Mouse (Mus musculus): Measurements from ENCODE around the gene Mast4. TPM values are rescaled to one million over a fixed set of nuclear protein-coding genes. Genes with fewer than 3 reads are reported as not detected.

Gene Mast4
- polyA plus RNA-seq, 1 experiment: 7.9 TPM

DNA sequence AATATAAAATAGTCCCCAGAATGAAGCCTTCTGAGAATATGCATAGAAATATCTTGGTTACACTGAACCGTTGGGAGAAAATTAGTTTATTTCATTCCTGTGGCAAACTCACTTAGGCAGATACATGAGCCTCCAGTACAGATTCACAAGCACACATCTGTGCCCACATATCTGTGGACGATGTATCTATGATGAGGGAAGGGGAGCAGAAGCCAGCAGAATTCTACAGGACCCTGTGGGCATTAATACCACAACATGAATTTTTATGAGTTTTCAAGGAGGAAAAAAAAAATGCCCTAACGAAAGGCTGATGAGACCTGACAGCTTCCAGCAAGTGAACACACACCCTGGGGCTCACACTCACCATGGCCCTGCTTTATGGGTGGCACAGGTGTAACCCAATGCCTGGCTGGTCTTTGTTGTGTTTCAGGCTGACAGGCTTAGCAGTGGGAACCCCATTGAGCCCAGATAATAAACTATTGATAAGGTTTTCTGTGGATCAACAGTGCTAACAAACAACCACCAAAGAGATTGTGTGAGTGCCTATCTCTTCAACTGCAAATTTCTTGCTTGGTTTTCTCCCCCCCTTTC, 17.4 kb downstream of the Mast4 start:
- no peak for DNase-seq (ENCODE audit: low read depth)

DNA sequence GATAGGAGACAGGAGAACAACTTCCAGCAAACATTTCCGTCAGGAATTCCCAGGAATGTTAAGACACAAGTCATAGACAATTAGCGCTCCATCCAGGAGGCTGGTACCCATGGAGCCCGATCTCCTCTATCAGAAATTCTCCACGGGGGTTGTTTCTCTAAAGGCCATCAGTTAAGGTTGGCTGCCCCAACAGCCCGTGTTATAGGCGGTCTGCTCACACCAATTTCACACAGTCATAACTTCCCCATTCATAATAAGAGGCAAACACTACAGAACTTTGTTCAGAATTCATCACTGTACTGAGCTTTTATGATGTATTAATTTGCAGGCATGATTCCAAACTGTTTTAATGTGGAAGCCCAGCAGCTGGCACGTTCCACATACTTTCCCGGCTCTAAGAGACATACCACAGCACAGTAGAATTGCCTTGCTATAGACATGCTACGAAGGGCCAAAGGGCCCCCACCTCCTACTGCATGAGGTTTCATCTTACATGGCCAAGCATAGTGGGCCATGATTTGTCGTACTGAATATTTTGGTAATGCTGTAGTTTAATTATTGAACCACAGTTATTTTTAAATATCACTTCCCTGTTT, 19.1 kb downstream of the Mast4 start:
- DNase-seq (ENCODE audit: low read depth): no peak

DNA sequence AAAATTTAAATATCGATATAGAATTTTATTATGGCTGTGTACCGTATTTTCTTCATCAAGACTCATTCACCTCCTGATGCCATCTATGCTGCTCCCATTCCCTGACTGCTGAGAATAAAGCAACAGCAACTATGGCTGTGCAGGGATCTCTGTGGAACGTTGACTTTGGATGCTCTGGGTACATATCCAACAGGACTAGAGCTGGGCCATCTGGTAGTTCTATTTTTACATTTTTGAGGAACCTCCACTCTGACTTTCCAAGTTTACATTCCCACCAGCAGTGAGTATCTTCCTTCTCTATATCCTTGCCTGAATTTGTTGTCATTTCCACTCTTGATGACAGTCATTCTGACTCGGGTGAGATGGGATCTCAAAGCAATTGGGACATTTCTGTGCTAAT, 26.0 kb downstream of the Mast4 start:
- DNase-seq (ENCODE audit: low read depth): no peak

DNA sequence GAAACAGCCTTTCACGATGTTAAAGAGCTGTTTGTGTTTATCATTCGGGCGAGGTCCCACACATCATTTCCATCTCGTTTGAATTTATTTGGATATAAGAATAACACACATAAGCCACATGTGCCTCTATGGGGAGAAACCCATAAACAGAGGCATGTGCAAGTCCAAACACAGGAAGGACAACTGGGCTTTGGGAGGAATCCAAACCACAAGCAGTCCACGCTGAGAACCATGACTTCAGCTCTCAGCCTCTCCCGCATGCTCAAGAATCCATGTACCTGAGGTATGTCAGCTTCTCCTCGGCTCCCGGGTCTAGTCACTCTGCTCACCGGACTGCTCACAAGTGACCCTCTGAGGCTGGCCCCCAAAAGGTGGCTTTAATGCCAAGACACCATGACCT, 30.5 kb downstream of the Mast4 start:
- no peak for DNase-seq (ENCODE audit: low read depth)

DNA sequence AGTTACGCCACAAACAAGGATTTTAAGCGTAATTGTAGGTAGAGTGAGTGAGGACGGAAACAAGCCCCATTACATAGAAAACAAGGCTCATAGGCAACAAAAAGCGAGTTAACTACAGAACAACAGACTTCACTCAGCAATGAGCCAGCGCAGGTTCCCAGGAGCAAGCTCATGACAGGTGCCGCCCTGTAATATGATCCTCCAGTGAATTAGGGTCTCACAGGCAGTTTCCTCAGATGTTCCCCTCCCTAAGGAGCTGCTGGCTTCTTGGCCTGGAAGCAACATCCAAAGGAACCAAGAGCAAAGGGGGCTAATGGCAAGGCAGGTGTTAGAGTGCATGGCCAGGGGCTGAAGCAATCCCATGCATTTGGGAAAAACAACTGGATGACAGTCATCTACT, 31.8 kb downstream of the Mast4 start:
- no peak for DNase-seq (ENCODE audit: low read depth)

DNA sequence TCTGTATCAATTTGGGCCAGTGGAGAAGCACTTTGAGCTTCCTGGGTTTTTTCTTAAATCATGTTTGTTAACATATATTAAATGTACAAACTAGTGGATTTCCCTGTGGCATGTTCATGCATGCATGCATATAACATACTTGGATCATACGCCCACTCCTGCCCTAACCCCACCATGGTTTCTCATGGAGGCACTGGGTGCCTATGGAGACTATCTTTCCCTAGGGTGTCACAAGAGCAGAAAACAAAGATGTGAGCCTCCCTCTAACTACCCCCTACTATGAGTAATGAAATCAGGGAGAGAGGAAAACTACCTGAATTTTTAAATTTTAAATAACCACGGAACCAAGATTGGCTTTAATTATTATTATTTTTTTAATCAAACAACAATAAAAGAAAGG, 32.2 kb downstream of the Mast4 start:
- DNase-seq (ENCODE audit: low read depth): no peak

DNA sequence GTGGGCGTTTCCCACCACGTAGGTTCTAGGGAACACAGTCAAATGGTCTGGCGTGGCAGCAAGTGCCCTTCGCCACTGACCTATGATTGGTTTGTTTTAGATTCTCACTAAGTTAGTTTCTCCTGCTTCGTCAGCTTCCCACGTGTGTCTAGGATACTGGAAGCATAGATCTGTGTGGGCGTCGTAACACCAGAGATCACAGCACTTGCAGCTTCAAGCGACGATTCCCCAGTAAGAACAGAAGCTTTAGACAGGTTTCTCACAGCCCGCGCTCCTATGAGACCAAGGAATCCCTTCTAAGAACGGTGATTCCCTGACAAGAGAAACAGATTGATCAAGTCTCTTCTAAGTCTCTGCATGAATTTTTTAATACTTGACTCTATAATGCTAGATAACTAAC, 39.9 kb downstream of the Mast4 start:
- no peak for DNase-seq (ENCODE audit: low read depth)

DNA sequence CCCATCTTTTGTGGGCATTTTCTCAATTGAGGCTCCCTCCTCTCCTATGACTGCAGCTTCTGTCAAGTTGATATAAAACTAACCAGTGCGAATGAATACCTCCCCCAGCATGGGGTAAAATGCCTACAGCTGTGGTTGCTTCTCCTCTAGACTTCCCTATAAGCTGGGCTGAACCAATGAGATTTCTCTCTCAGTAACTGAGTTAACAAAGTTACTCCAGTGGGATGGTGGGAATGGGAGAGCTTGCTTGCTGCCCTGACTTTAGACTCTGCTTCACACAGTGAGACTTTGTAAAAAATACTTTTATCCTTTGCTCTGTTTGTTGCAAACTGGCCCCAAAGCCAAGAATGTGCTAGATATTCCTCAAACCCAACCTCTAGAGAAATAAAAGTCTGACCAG, 41.2 kb downstream of the Mast4 start:
- DNase-seq (ENCODE audit: low read depth): no peak

DNA sequence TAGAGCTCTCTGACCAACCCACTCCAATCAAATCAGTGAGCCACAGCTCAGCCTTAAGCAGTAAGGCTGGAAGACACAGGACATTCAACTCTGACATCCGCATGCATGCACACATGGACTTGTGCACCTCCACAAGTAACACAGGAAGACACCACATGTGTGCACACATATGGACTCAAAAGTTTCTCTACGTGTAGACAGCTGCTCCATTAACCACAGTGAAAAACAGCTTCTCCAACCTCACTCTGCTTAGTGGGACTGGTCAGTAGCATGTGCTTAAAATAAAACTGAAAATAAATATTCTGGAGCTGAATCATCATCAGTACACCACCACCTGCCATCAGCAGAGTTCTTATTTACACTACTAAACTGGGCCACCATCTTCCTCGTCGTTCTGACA, 43.2 kb downstream of the Mast4 start:
- no peak for DNase-seq (ENCODE audit: low read depth)

DNA sequence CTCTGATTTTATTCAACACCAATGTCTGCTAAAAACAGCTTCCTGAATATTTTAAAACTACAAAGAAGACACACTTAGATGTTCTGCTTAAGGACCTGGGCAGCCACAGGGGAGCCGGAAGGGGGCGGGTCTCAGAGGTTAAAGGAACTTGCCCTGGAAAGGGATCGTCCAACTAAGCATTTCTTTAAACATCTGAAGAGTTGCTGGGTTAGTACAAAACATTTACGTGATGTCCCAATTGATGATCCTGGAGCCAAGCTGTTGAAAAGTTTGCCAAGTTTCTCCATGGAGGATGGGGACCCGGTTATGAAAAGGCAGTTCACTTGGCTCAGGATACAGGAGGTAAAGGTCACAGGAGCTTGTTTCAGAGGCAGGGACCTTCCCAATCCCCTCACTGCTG, 48.5 kb downstream of the Mast4 start:
- DNase-seq (ENCODE audit: low read depth): no peak

DNA sequence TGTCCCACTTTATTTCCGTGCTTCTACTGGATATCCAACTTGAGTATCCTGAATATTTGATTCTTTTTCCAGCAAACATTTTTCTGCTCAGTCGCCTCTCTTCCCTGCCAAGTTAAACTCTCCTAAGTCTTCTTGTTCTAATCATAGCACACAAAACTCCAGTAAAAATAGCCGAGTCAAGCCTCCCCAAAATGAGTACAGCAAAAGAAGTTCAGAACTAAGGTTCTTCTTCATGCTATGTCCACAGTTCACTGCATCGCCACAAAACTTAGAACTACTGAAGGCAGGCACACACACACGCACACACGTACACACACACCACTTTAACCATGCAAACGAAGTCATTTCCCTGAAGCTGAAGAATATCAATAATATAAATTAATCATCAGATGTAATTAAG, 49.3 kb downstream of the Mast4 start:
- no peak for DNase-seq (ENCODE audit: low read depth)

DNA sequence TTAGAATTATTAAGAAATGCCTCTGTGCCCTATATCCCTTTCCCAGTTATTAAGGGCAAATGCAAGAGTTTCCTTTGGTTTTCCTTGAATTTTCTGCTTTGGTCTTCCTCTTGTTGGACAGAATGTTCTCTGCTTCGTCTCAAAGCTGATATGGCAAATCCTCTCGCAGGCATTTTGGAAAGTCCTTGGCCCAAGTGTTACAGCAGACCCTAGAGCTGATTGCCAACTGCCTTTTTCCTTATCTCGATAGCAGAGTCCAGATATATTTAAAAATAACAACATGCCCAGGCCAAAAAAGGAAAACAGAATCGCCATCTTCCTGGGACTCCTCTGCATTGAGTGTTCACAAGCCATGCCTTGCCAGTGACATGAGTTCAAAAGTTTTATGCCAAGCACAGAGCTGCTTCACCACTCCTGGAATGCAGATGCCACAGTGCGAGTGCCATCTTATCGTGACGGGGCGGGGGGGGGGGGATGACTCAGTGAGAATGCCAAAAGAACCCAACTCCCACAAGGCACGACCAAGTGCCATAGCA, 63.4 kb downstream of the Mast4 start:
- DNase-seq (ENCODE audit: low read depth): no peak

DNA sequence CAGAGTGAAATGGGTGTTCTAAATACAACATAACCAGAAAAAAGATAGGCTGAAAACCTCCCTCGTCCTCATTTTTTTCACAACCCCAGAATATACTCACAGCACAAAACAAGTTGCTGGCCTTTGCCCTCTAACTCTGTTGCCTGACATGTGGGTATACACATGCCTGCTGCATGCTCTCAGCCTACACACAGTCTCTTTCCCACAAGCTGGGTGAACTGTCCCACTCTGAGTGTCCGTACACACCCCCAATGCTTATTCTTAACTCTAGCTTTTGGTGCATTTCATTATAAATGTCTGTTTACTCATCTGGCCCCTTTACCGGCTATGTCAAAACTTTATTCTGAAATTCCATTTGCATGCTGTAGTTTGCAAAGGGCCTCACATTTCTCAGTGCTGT, 71.6 kb downstream of the Mast4 start:
- no peak for DNase-seq (ENCODE audit: low read depth)

DNA sequence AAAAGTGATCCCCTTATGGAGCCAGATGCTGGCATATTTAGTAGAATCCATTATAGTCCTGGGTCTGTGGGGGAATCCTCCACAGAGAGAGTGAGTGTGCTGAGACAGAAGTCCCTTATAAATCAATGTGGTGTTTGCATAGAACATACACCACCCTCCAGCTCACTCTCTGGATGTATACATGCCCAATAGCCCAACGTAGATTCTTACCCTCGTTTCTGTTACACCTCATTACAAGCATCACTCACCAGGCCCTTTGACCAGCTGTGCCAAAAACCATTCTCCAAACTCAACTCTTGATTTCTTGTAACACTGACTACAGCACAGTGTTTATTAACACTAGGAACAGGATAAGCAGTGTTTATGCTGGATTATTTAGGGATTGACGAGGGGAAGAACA, 72.2 kb downstream of the Mast4 start:
- DNase-seq (ENCODE audit: low read depth): no peak

DNA sequence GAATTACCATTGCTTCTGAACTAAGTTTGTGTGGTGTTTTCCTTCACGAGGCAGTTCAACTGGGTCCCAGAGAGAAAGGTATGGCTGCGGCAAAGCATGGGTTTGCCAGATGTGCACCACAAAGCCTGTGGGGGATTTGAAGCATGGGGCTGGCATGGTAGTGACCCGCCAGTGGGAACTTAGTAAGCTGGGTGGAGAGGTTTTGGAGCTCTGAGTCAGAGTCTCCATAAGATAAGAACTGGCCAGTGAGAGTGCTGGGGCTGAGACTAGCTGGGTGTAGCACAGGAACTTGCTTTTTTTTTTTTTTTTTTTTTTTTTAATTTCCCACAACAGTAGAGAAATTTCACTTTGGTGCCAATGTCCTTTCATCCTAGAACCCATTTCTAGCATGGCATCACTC, 73.9 kb downstream of the Mast4 start:
- DNase-seq (ENCODE audit: low read depth): no peak

DNA sequence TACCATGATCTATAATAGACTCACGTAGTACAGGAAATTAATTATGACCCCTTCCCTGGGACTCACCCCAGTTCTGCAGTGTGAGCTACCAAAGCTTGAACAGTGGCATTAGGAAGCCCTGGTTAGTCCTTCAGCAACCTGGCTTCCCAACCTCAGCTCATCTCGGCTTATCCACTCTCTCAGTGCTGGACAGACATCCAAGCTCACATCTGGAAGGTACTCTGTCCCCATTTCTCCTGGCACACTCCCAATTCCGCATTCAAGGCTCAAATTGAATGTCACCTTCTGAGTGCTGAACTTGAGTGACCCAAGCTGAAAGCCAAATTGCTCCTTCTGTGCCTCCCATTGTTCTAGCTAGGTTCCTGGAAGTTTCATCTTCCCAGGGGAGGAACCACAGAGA, 76.2 kb downstream of the Mast4 start:
- DNase-seq (ENCODE audit: low read depth): no peak

DNA sequence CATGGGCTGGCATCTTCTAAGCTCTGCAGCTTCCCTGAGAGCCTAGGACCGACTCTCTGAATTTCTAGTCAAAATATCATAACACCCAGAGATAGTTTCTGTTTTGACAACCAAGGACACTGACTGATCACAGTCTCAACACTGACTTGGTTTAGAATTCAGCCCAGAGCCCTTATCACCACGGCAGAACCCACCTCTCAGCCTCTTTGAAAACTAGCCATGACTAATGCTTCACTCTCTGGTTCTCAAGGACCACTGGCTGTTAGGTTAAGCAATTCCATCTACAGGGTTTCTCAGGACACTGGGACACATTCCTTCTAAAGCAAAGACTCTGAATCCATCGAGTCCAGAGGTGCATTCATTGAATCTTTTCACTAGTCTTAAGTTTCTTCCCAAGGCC, 79.4 kb downstream of the Mast4 start:
- DNase-seq (ENCODE audit: low read depth): no peak

DNA sequence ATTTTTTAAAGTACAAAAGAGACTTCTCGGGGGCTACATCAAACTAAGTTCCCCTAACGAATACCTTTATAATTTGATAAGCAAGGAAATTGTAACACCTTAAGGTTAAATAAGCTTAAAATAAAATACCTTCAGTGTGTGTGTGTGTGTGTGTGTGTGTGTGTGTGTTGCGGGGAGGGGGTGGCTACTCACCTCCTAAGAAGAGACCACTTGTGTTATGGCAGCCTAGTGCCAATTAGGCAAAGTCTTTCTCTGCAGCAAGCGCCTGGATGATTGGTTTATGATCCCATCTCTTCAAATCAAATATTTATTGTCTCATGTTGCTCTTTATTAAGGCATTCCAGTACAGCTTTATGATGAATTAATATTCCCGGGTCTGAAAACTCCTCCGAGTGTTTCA, 81.2 kb downstream of the Mast4 start:
- no peak for DNase-seq (ENCODE audit: low read depth)

DNA sequence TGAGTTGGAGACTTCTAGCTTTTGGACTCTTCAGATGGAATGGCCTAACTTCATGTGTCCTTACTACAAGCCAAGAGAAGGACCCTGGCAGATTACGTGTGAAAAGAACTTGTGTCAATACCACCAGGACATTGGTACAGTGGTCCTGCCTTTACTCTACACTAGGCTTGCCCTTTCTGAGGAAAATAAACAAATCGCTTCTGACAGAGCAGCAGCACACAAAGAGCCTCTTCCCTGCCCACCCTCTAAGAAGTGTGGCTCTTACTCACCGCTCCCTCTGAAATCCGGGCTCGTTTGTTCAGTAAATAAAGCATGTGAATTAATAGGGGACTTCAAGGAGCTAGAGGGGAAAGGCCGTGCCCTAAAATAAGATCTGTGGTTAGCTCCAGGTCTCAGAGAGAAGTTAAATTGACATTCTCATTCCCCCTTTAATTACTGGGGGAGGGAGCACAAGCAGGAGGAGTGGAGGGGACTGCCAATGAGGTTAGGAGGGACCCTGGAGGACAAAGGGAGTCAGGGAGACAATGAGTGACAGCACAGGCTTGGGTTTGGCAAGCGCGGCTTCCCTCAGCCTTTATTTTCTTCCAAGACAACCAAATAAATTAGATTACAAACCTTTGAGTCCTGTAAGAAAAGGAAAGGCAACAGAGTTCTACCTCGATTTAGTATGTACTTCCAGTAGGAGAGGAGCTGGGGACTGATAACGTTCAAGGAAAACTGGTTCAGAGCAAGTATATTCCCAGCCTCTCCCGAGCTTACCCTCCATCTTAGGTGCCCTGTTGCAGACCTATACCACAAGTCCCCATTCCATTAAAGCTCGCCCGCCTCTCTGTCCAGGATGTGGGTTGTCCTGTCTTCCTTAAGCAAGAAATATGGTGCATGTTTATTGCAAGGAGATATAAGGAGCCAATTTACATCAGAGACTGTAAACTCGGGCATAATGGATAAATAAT, 85.9 kb downstream of the Mast4 start:
- no peak for DNase-seq (ENCODE audit: low read depth)

DNA sequence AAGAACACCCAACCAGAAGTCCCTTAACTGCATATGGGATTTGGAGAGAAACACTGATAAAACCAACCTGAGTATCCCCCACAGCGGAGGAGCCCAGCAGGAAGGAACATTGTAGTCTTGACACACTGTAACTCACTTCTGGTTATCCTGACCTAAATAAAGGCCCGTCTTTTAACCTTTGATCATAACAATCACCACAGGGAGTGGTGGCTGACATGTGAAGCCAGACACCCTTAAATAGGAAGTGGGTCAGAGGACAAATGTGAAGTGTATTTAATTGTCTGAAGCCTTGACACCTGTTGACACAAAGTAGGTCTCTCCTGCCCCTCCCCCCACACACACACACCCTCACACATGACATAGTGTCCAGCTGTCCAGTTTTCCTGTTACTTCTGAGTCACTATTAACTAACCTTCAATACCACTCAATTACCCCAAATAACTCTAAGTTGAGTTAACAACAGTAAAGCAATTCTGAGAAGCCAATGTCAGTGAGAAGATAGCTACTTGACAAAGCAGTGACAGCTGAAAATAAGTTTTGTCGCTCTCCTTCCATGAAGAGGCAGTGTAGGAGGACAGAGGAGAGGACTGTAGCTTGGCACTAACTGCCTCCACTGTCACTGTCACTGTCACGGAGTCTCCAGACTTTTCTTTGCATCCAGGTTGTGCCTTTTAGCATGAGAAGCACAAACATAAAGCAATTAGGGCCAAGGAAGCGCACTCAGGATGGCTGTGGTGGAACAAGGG, 87.2 kb downstream of the Mast4 start:
- DNase-seq (ENCODE audit: low read depth): no peak

DNA sequence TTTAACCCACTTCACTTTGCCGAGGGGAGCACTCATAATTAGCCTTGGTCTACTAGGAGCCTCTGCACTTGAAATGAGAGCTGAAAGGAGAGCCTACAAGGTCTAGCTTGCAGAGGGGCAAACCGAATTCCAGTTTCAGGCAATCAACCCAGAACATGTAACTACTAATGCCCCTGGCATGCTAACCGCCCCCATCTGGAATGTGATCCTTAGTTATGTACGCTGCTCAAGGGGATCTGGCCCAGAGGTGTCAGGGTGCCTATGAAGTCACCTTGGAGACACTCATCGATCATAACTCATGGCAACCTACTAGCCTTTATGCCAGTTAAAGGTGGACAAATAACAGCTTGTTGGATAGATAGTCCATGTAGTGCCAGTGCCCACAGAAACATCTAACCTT, 88.9 kb downstream of the Mast4 start:
- DNase-seq (ENCODE audit: low read depth): no peak

DNA sequence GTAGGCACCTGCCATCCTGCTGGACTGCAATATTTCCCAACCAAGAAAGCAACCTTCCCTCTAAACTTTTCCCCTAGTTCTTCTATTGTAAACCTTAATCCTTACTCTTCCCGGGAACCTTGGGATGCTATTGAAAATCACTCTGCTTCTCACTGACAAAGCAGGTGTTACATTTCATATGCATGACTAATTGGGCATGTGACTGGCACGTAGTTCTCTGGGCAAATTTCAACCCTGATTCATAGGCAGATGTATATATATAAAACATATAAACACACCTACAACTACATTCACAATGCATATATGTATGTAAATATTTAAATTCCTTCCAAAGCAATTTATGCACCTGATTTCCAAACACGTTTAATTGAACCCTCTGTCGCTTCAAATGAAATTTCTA, 90.2 kb downstream of the Mast4 start:
- no peak for DNase-seq (ENCODE audit: low read depth)

Data from gonadal fat pad, adult 2 months (tissue).